Mouse (Mus musculus) T-cell, adult 2 months (primary cell): ENCODE data around the gene Rpl9-ps1.

Source experiments
- DNase-seq: peaks from one replicate; pipeline ENCODE4 v3.0.0; 2022; ENCODE audit warnings: low spot score

The Rpl9-ps1 gene

DNA sequence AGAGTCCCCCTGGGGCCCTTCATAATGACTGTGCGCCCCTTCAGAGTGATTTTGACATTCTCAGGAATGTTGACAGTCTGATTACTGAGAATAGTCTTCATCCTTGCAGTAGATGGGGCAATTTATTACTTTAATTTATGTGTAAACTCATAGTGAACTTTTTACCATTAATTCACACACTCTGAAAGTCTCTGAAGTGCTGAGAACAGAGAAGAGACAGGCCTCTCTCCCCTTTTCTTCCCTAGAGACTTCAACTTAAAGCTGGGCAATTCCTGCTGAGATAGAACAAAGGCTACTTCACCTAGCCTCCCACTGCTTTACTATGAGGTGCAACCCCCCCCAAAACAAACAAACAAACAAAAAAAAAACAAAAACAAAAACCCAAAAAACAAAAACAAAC lies at the start of gene Rpl9-ps1:
Gene Rpl9-ps1 (minus strand): TSS at position 101 of the 400 bp plus-strand sequence.
- DNase-seq = no peak

DNA sequence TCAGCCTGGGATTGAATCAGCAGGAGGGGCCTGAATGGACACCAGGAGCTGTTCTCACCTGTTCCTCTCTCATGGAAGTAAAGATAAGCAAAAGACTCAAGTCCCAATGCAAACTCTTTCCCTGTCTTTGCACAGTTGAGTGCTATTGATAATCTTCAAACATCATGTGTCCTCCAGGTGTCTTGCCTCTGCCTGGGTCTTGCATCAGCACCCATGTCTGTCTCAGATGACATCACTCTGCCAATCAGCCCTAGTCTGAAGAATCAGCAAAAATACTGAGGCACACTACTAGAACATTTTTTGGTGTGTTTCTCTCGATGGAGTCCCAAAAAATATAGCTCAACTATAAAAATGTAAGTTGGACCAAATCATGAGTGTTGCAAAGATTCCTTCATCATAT lies 46.6 kb upstream of the Rpl9-ps1 start:
- DNase-seq = no peak

DNA sequence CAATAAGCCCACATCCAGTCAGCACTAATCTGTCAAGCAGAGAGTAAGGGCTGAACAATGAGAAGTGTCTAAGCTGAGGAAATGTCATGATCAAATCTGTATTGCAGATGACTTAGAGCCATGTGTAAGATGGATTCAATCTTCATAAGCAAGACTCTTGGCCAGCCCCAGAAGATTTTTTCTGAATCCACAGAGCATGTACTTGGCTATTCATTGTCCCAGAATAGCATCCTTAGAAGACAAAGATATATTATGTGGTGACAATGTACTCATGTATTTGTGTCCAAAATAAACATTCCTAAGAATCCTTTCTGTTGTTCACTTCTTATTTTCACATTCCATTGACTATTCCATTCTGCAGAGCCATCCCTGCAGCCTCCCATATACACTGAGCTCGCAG lies 44.5 kb upstream of the Rpl9-ps1 start:
- DNase-seq = no peak

GRCm38 (mm10) chr11:83675665-83676064 lies 30.2 kb upstream of the Rpl9-ps1 start:
- DNase-seq = no peak

GRCm38 (mm10) chr11:83671743-83672142 lies 26.3 kb upstream of the Rpl9-ps1 start:
- DNase-seq = no peak

DNA sequence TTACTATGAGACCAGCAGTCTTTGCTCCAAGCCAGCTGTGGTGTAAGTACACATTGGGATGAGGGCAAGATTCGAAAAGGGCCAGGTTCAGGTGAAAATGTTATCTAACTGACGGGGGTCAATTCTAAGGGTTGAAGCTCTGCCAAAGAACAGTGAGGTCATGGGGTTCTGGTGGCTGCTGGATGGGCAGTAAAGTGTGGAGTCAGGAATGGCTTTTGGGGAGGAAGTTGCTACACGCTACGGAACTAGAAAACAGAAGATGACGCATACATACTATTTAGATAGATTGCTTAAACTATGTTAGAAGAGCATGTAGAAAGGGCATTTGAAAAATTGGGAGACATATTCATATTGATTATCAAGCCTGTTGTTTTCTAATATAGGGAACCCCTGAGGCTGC lies 18.1 kb upstream of the Rpl9-ps1 start:
- no peak for DNase-seq

DNA sequence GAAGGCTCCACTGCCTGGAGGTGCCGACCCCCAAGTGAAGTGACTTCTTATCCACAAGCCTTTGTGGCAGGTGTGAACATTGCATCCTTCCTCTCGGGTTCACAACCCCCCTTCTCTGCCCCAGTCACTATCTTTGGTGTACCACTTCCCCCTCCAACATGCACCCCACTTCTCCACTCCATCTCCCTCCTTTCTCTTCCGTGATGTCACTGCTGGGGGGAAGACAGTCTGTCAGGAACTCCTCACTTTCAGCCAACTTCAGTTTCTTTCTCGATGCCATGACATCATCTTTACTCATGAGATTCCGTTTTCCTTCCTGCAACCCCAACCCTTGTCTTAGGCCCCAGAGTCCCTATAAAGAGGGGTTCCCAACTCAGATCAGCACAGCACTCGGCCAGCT lies 16.8 kb upstream of the Rpl9-ps1 start, which contains the start of gene Ccl4:
Gene Ccl4 (plus strand): TSS at position 381 of the 400 bp plus-strand sequence.
- peak; percentile 65 for DNase-seq

DNA sequence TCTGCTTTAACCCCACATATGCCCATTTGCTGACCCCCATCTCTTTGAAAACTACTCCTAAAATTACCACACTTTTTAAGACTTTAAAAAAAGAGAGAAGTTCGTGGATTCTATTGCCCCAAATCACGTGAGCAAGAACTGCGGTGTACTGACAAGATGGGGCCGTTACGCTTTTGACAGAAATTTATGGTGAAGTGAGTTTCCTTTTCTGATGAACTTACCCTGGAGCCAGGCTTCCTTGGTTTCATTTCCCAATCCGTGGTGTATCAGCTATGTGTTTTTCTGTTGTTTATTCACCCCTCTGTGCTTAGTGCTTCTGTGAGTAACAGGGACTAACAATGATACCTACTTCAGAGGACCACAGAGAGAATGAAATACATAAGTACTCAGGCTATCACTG lies 13.4 kb upstream of the Rpl9-ps1 start:
- DNase-seq = no peak

DNA sequence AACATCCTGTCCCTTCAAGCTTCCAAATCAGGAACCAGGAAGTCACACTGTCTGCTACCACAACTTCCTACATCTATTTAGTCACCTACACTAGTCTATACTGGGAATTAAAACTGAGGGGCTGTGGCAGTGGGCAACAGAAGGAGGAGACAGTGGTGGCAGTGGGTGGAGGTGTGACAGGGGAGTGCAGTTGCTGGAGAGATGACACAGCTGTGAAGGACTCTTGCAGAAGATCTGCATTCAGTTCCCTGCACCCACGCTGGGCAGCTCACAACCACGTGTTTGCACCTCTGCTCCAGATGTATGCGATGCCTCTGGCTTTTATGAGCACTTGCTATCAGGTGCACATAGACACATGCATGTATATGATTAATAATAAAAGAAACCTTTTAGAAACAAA lies 12.1 kb upstream of the Rpl9-ps1 start:
- no peak for DNase-seq

GRCm38 (mm10) chr11:83654606-83655005 lies 9.2 kb upstream of the Rpl9-ps1 start:
- no peak for DNase-seq

GRCm38 (mm10) chr11:83649305-83649841 lies 4.0 kb upstream of the Rpl9-ps1 start, which contains the start of gene Ccl3:
TSS of gene Ccl3 (minus strand) at chr11:83649355.
- no peak for DNase-seq

GRCm38 (mm10) chr11:83646356-83647149 lies 1.1 kb upstream of the Rpl9-ps1 start:
- no peak for DNase-seq

DNA sequence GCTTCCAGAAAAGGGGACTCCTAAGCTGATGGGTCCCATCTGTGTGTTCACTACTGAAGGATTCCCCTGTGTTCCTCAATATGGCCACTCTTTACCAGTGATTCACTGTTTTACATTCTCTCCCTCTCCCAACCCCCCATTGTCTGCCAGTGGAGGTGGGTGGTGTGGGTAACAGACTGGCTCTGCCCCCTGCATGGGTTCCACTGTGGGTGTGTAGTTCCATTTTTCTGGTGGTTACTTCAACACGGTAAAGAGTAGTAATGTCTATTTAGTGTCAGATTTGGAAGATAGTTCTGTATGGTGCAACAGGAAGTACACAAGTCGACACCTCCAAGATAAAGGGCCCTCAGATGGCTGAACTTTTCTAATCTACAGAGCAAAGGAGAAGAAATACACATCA lies 4.2 kb downstream of the Rpl9-ps1 start:
- peak; percentile 19 for DNase-seq

DNA sequence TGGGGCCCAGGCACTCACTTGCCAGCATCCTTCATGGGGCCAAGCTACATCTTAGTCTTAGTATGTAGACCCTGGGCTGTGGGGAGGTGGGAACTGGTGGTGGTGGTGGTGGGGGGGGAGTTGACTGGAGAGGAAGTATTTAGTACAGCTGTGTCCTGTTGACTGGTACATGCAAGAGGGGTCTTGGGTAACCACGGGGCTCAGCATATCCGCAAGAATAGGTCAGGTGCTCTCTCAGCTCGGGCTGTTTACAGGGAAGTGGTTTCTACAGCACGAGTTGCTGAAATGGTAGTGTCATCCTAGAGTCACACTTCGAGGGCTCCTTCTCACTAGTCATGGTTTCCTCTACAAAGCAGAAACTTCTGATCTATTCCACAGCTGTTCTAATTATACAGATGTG lies 5.3 kb downstream of the Rpl9-ps1 start:
- peak; percentile 78 for DNase-seq

GRCm38 (mm10) chr11:83639533-83639932 lies 5.9 kb downstream of the Rpl9-ps1 start:
- peak; percentile 55 for DNase-seq

DNA sequence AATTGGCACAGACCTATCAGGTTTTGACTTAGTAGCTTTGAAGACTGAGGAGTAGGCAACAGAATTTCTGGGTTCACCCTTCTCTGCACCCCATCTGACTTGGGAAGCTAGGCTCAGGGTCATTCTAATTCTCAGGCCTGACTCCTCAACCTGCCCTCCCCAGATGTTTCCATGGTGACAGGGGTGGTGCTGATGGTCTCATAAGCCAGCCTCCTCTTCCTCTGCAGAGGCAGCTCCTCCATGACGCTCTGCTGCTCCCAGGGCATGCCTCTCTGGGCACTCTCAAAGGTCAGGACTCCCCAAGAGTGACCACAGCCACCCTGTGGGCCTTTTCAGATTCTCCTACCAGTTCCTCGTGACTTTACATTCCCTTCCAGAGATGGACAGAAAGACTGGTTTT lies 6.5 kb downstream of the Rpl9-ps1 start:
- DNase-seq = no peak

- no peak for DNase-seq
Observed at GRCm38 (mm10) chr11:83636742-83637235, 8.6 kb downstream of the Rpl9-ps1 start.

- DNase-seq = no peak
Observed at GRCm38 (mm10) chr11:83634898-83635297, 10.5 kb downstream of the Rpl9-ps1 start.

DNA sequence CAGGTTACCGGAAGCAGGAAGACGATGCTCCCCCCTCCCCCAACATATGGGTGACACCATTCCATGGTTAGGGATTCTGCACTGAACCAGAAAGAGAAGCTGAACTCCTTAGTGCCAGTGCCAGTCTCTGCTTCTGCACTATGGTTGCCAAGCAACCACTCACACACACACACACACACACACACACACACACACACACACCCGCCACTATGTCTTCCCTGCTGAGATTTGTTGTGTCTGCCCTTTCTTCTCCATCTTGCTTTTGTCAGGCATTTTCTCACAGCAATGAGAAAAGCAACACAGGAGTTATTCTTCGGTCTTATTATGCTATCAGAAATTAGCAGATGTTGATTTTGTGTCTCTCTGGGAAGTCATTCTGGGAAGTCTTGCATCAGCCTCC lies 11.0 kb downstream of the Rpl9-ps1 start:
- DNase-seq = no peak

DNA sequence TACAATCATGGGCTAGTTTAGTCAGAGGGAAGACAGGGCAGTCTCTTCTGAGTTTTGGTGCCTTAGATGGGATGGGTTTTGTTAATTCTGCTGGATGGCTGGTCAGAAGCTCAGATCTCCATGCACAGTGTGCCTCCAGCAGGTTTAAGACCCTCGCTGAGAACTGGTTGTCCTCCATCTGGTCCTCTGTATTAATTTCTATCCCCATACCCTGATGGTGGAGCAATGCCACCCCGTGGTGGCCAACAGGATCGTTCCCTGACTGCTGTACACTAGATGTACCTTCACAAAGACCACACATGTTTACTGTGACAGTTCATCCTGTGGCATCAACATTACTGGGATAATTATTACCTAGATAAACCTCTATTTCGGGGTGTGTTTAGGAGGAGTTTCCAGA lies 12.7 kb downstream of the Rpl9-ps1 start:
- no peak for DNase-seq

DNA sequence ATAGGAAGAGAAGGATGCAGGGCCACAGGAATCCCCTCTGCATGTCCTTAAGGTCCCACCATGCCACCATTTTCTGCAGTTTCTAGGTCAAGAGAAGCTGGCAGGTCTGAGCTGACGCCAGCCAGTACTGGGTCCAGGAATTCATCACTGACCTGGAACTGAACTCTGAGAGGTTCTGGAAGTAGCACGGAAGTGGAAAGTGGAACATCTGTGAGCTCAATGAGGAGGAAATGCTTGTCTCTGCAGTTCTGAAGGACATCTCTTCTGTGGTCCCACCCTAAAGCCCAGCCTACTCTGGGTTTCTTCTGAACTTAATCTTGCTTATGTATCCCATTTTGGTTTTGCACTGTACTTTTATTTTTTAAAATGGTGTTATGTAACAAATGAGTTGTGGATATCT lies 14.4 kb downstream of the Rpl9-ps1 start:
- no peak for DNase-seq

DNA sequence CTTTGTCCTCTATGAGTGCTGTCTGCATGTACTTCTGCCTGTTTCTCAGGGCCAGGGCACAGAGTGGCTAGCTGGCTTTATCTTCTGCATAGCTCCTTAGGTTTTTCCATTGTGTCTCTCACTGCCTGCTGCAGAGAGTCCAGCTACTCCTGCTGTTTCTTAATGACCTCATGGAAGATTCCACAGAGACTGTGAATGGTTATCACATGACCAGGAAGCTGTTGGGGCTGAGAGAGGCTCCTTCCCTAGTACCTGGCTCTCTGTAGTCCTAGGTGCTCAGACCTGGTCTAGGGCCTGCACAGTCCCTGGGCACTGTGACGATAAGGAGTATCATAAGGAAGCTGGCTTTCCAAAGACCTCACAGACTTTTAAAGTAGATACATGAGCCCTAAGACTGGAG lies 14.8 kb downstream of the Rpl9-ps1 start:
- no peak for DNase-seq

DNA sequence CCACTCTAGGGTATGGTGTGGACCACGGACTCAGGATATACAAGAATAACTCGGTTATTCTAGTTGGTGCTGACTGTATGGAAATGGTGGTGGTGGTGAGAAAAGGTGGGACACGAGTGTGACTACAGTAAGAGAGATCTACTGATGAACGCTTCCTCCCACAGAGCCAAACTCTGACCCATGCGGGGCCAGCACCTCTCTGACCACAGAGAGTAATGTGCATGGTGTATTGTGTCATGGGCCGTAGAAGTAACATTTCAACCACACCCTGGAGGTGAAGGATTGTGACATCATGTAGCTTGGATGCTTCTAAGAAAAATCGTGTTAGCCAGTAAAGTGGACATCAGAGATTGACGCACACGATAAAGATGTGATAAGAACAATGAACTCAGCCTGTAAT lies 16.6 kb downstream of the Rpl9-ps1 start:
- no peak for DNase-seq

GRCm38 (mm10) chr11:83623586-83623985 lies 21.8 kb downstream of the Rpl9-ps1 start:
- DNase-seq = no peak
